Mouse (Mus musculus) stomach, embryonic 16.5 days (tissue): Measurements from ENCODE around the gene Men1. TPM values are rescaled to one million over a fixed set of nuclear protein-coding genes. Genes with fewer than 3 reads are reported as not detected.

ENCODE experiments used
- ATAC-seq: fragments of 200-750 bp; cut with Nextera tagmentation; 2 replicates; pipeline ENCODE4 v1.8.0; 2017; ENCODE audit warnings: moderate number of reproducible peaks, moderate TSS enrichment; ENCODE audit not compliant: insufficient read depth, low FRiP score
- H3K27ac ChIP-seq: fragments of 300-500 bp; sonication (generic); 2 replicates; pipeline ENCODE4 v1.5.1; 2014; ENCODE audit warnings: low read length
- H3K27me3 ChIP-seq: fragments of 300-500 bp; sonication (generic); 2 replicates; pipeline ENCODE4 v1.6.1; 2014; ENCODE audit warnings: low read length, control low read depth, mixed read lengths; ENCODE audit not compliant: control insufficient read depth, insufficient read depth
- H3K36me3 ChIP-seq: fragments of 300-500 bp; sonication (generic); 2 replicates; pipeline ENCODE4 v1.6.1; 2014; ENCODE audit warnings: low read length; ENCODE audit not compliant: control insufficient read depth, insufficient read depth
- H3K4me1 ChIP-seq: fragments of 300-500 bp; sonication (generic); 2 replicates; pipeline ENCODE4 v1.6.1; 2014; ENCODE audit warnings: low read length, control low read depth, mixed read lengths; ENCODE audit not compliant: control insufficient read depth, insufficient read depth
- H3K4me2 ChIP-seq: fragments of 300-500 bp; sonication (generic); 2 replicates; pipeline ENCODE4 v1.6.1; 2014; ENCODE audit warnings: low read depth, low read length, mixed read lengths
- H3K4me3 ChIP-seq: fragments of 300-500 bp; sonication (generic); replicated peaks from 2 replicates; pipeline ENCODE4 v1.5.1; 2014; ENCODE audit warnings: mild to moderate bottlenecking, low read length
- H3K9ac ChIP-seq: fragments of 300-500 bp; sonication (generic); 2 replicates; pipeline ENCODE4 v1.6.1; 2014; ENCODE audit warnings: low read length
- H3K9me3 ChIP-seq: fragments of 300-500 bp; sonication (generic); replicated peaks from 2 replicates; pipeline ENCODE4 v1.6.1; 2016; ENCODE audit warnings: low read length, control low read depth; ENCODE audit not compliant: control insufficient read depth
- WGBS: fragments of 180-500 bp; shearing (Covaris S2); extraction: QIAGEN DNeasy Blood & Tissue Kit; methylation state at CpG from one replicate; pipeline ENCODE4 v1.1.7; 2014; 5-methylcytosine and 5-hydroxymethylcytosine counted together
- polyA plus RNA-seq: library from polyadenylated mRNA; unstranded; fragments of >200 nt; fragmentation: Nextera tagmentation; extraction: Ambion mirVana; gene quantifications from 2 replicates; pipeline ENCODE4 v1.2.1, GENCODE M21; 2015

Gene Men1
- polyA plus RNA-seq, 1 experiment from 2014 or later, result 60.2 TPM

- 93% methylated on average over 4 of the region's 4 CpGs for WGBS
- Histone ChIP-seq H3K36me3 (peaks cover 20% of the 10 kb centered on the region; the same call in 1 of the 2 replicates), H3K9me3 (no peaks in the 10 kb centered on the region), H3K9ac (no peak overlapping the region), H3K4me3 (no peak overlapping the region), H3K27ac (no peak overlapping the region), H3K27me3 (no peaks in the 10 kb centered on the region), H3K4me1 (no peaks in the 10 kb centered on the region), H3K4me2 (no peak overlapping the region)
- ATAC-seq, result no peak
Measured at GRCm38 (mm10) chr19:6347615-6348014, 12.8 kb downstream of the Men1 start.

- ATAC-seq, result no peak
- 67% methylated on average over 9 of the region's 9 CpGs for WGBS
- H3K27ac ChIP-seq, result peak overlapping the region; percentile 0; the same call in 1 of the 2 replicates
Measured at GRCm38 (mm10) chr19:6348717-6349116, 13.9 kb downstream of the Men1 start.

GRCm38 (mm10) chr19:6349215-6349983 is 14.6 kb downstream of the Men1 start:
- H3K27ac ChIP-seq, result peak overlapping the region; percentile 0; the same call in 1 of the 2 replicates

More at GRCm38 (mm10) chr19:6348717-6349116, 13.9 kb downstream of the Men1 start:
- no peaks in the 10 kb centered on the region for H3K4me1 ChIP-seq
- no peak overlapping the region for H3K9ac ChIP-seq
- H3K27me3 ChIP-seq, result no peaks in the 10 kb centered on the region
- peaks cover 15% of the 10 kb centered on the region; the same call in 1 of the 2 replicates for H3K36me3 ChIP-seq
- no peaks in the 10 kb centered on the region for H3K9me3 ChIP-seq
- H3K4me3 ChIP-seq, result no peak overlapping the region
- H3K4me2 ChIP-seq, result no peak overlapping the region

GRCm38 (mm10) chr19:6351431-6352106 is 16.8 kb downstream of the Men1 start:
- ATAC-seq, result no peak
- Histone ChIP-seq H3K4me1 (no peaks in the 10 kb centered on the region), H3K27ac (no peak overlapping the region), H3K36me3 (0 out of 2 replicates have a peak, but pooled peaks cover 7% of the 10 kb centered on the region), H3K4me3 (no peak overlapping the region), H3K4me2 (no peak overlapping the region), H3K9ac (no peak overlapping the region; the same call in 1 of the 2 replicates), H3K9me3 (no peaks in the 10 kb centered on the region), H3K27me3 (no peaks in the 10 kb centered on the region)
- 72% methylated on average over 14 of the region's 14 CpGs for WGBS

More at GRCm38 (mm10) chr19:6349215-6349983, 14.6 kb downstream of the Men1 start:
- WGBS, result 30% methylated on average over 14 of the region's 14 CpGs
- Histone ChIP-seq H3K4me1 (no peaks in the 10 kb centered on the region), H3K4me3 (no peak overlapping the region), H3K27me3 (no peaks in the 10 kb centered on the region), H3K4me2 (no peak overlapping the region), H3K9me3 (no peaks in the 10 kb centered on the region), H3K36me3 (peaks cover 15% of the 10 kb centered on the region; the same call in 1 of the 2 replicates), H3K9ac (no peak overlapping the region)
- ATAC-seq, result no peak

- H3K4me2 ChIP-seq, result no peak overlapping the region
- WGBS, result 80% methylated on average over 2 of the region's 2 CpGs
- H3K4me3 ChIP-seq, result no peak overlapping the region
- H3K27ac ChIP-seq, result no peak overlapping the region
- H3K27me3 ChIP-seq, result no peaks in the 10 kb centered on the region
- 0 out of 2 replicates have a peak, but pooled peaks cover 2% of the 10 kb centered on the region for H3K36me3 ChIP-seq
- no peaks in the 10 kb centered on the region for H3K9me3 ChIP-seq
- no peak overlapping the region for H3K9ac ChIP-seq
- ATAC-seq, result no peak
- no peaks in the 10 kb centered on the region for H3K4me1 ChIP-seq
Measured at GRCm38 (mm10) chr19:6352107-6352505, 17.3 kb downstream of the Men1 start.

- no peak overlapping the region for H3K9ac ChIP-seq
- H3K27me3 ChIP-seq, result no peaks in the 10 kb centered on the region
- no peaks in the 10 kb centered on the region for H3K9me3 ChIP-seq
- H3K4me2 ChIP-seq, result no peak overlapping the region
- H3K36me3 ChIP-seq, result no peaks in the 10 kb centered on the region
- H3K4me3 ChIP-seq, result no peak overlapping the region
- no peaks in the 10 kb centered on the region for H3K4me1 ChIP-seq
- no peak for ATAC-seq
- WGBS, result 87% methylated on average over 7 of the region's 7 CpGs
- H3K27ac ChIP-seq, result no peak overlapping the region
Measured at GRCm38 (mm10) chr19:6354030-6354429, 19.3 kb downstream of the Men1 start.

- 88% methylated on average over 3 of the region's 3 CpGs for WGBS
- peaks cover 6% of the 10 kb centered on the region for H3K36me3 ChIP-seq
- H3K9ac ChIP-seq, result no peak overlapping the region
- H3K4me1 ChIP-seq, result peaks cover 16% of the 10 kb centered on the region
- no peaks in the 10 kb centered on the region for H3K27me3 ChIP-seq
- no peak overlapping the region for H3K4me3 ChIP-seq
- no peaks in the 10 kb centered on the region for H3K9me3 ChIP-seq
- no peak overlapping the region for H3K27ac ChIP-seq
- ATAC-seq, result no peak
- H3K4me2 ChIP-seq, result no peak overlapping the region
Measured at GRCm38 (mm10) chr19:6361291-6361690, 26.5 kb downstream of the Men1 start.

GRCm38 (mm10) chr19:6363091-6363410 is 28.3 kb downstream of the Men1 start:
- no peaks in the 10 kb centered on the region for H3K9me3 ChIP-seq
- peak overlapping the region; percentile 68 for H3K27ac ChIP-seq
- H3K27me3 ChIP-seq, result no peaks in the 10 kb centered on the region
- peaks cover 16% of the 10 kb centered on the region for H3K4me1 ChIP-seq
- peak overlapping the region; percentile 98 for H3K4me3 ChIP-seq
- H3K4me2 ChIP-seq, result peak overlapping the region; percentile 70
- peak overlapping the region; percentile 70 for H3K9ac ChIP-seq
- under 1% methylated on average over 11 of the region's 11 CpGs for WGBS
- ATAC-seq, result no peak
- peaks cover 8% of the 10 kb centered on the region for H3K36me3 ChIP-seq
